ENCODE assay signal across 19 mouse cellular contexts in genomic region chr8:12187366-12187765, GRCm38 (mm10).
DNase-seq lines count a peak whose midpoint lies in the region; ATAC-seq and TF ChIP-seq lines count a peak whose summit lies in the region.
"Had no signal": no experiment of that assay in that cellular context is flagged by ENCODE, and none has a peak within 500 bp of the region (broad histone marks: within the 10 kb centered on the region; RNA-seq: fewer than 3 reads in every experiment).

No protein-coding gene starts in this region.

- no peak for TF ChIP-seq RAD21 in MEL (IDR thresholded peaks at IDR 0.05; ENCODE audit: low read depth, low read length)

- H3K9ac ChIP-seq in MEL (ENCODE audit: control insufficient read depth, low read depth, low read length, poor library complexity, severe bottlenecking): no peak overlapping the region

- H3K4me3 ChIP-seq in megakaryocyte, embryonic 14.5 days (replicated peaks): peak overlapping the region; percentile 69
- H3K4me3 ChIP-seq in MEL (ENCODE audit: control insufficient read depth in 1 of 2, insufficient read depth in 1 of 2, low read depth in 2 of 2, low read length in 2 of 2): no peak overlapping the region

- H3K27me3 ChIP-seq in megakaryocyte, embryonic 14.5 days (replicated peaks): peaks cover 8% of the 10 kb centered on the region
- no peaks in the 10 kb centered on the region for H3K27me3 ChIP-seq in MEL (ENCODE audit: control insufficient read depth in 1 of 2, insufficient read depth in 2 of 2, low read length in 2 of 2)

- no peak for TF ChIP-seq CTCF in MEL (IDR thresholded peaks at IDR 0.05 in 2 of 3, conservative IDR thresholded peaks at IDR 0.05 in 1 of 3; ENCODE audit: control insufficient read depth in 1 of 3, insufficient read depth in 1 of 3, low read depth in 2 of 3, low read length in 3 of 3, poor library complexity in 1 of 3, severe bottlenecking in 1 of 3)

- no peak for TF ChIP-seq EP300 in MEL (IDR thresholded peaks at IDR 0.05; ENCODE audit: low read depth in 1 of 2, low read length in 2 of 2)

- H3K4me1 ChIP-seq in megakaryocyte, embryonic 14.5 days: no peaks in the 10 kb centered on the region; the same call in 1 of the 2 replicates
- H3K4me1 ChIP-seq in MEL (ENCODE audit: control insufficient read depth in 1 of 2, insufficient read depth in 2 of 2, low read length in 2 of 2): no peaks in the 10 kb centered on the region

- H3K36me3 ChIP-seq in megakaryocyte, embryonic 14.5 days (replicated peaks; ENCODE audit: low read length): no peaks in the 10 kb centered on the region
- no peaks in the 10 kb centered on the region for H3K36me3 ChIP-seq in MEL (ENCODE audit: control insufficient read depth in 1 of 2, insufficient read depth in 2 of 2, low read length in 2 of 2)
- H3K36me3 ChIP-seq: G1E had no signal

- no peak for DNase-seq in MEL (ENCODE audit: low read depth, low spot score)
- DNase-seq in gastrocnemius, adult 8-10 months (ENCODE audit: low spot score in 2 of 2): no peak
- DNase-seq: adrenal gland, adult 2 months; adrenal gland, adult 8-10 months; adrenal gland, postnatal 10 days; adrenal gland, postnatal 14 days; adrenal gland, postnatal 25 days; adrenal gland, postnatal 36 days; B cell, adult 2 months; cerebellum, adult 11 months; cerebellum, adult 11-12 months; cerebellum, adult 18-20 months; cerebellum, adult 2 months had no signal

- no peak overlapping the region for H3K27ac ChIP-seq in MEL (ENCODE audit: control insufficient read depth, low read depth, low read length)

- no peak for TF ChIP-seq POLR2A in MEL (IDR thresholded peaks at IDR 0.05; ENCODE audit: control insufficient read depth in 1 of 2, insufficient read depth in 1 of 2, low read depth in 1 of 2, low read length in 2 of 2, poor library complexity in 1 of 2)

- H3K9me3 ChIP-seq in megakaryocyte, embryonic 14.5 days: no peaks in the 10 kb centered on the region
- no peaks in the 10 kb centered on the region for H3K9me3 ChIP-seq in MEL (replicated peaks; ENCODE audit: insufficient read depth, low read length)
- H3K9me3 ChIP-seq: G1E had no signal

- no peak for ATAC-seq in megakaryocyte, adult 5-6 weeks (ENCODE audit: poor library complexity, severe bottlenecking)
- ATAC-seq: activated CD4-positive, CD25-positive, alpha-beta regulatory T cell, adult 4 months; CD4-positive, CD25-positive, alpha-beta regulatory T cell, adult 4 months; Patski had no signal

- no peaks in the 10 kb centered on the region for H3K79me2 ChIP-seq in MEL (ENCODE audit: control insufficient read depth, insufficient read depth, low read length, poor library complexity)

TF ChIP-seq in MEL, 35 proteins besides CTCF, POLR2A, EP300 and RAD21:
- TF ChIP-seq ETS1 (IDR thresholded peaks at IDR 0.05; ENCODE audit: low read depth, low read length): no peak
- peak; percentile 90; the same call in 1 of the 2 replicates for TF ChIP-seq POLR2AphosphoS5 (IDR thresholded peaks at IDR 0.05; ENCODE audit: borderline replicate concordance, low read depth, low read length)
